In the genomic region with DNA sequence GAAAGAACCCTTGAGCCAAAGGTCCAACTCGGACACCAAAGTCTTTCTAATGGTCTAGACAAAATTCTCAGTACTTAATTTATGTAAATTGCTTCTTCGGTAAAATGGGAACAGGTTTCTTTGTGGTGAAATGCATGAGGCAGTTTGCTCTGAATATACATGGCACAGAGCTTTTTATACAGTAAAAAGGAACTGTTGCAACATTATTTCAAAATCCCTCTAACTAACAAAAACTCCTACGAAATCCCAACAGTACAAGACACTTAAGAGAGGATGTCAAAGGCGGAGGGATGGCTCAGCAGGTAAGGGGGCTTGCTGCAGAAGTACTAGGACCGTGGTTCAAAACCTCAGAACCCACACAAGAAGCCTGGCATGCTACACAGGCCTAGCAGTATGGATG, we compare ENCODE assay signal across 19 mouse cellular contexts.
"Had no signal": no experiment of that assay in that cellular context is flagged by ENCODE, and none has a peak within 500 bp of the region (broad histone marks: within the 10 kb centered on the region; RNA-seq: fewer than 3 reads in every experiment).

No protein-coding gene starts in this region.

- DNase-seq: cerebellum, adult 9-10 months; cerebellum, adult 9-11 months; cerebellum, postnatal 10 days; cerebellum, postnatal 14 days; cerebellum, postnatal 25 days; cerebellum, postnatal 36 days; embryo, embryonic 11 days; forebrain, postnatal 0 days; gastrocnemius, adult 2 months; gastrocnemius, postnatal 10 days; gastrocnemius, postnatal 14 days; gastrocnemius, postnatal 25 days; gastrocnemius, postnatal 36 days; heart, adult 18-20 months; heart, adult 2 months had no signal

- ATAC-seq: forebrain, embryonic 13.5 days; forebrain, embryonic 14.5 days; forebrain, embryonic 15.5 days; forebrain, embryonic 16.5 days; forebrain, postnatal 0 days had no signal
